Mouse (Mus musculus) lung, embryonic 14.5 days (tissue): ENCODE data around the gene Ensa. TPM values are rescaled to one million over a fixed set of nuclear protein-coding genes. Genes with fewer than 3 reads are reported as not detected.
A peak's percentile ranks its signal among the peaks of the same experiment; 100 is the strongest.

Experiments
- ATAC-seq: fragments of 200-750 bp; cut with Nextera tagmentation; 2 replicates; pipeline ENCODE4 v1.8.0; 2017; ENCODE audit warnings: mild to moderate bottlenecking, moderate TSS enrichment, moderate library complexity; ENCODE audit not compliant: insufficient read depth
- DNase-seq: peaks from one replicate; pipeline ENCODE4 v3.0.0-alpha.2; 2015
- H3K27ac ChIP-seq: fragments of 300-500 bp; sonication (generic); 2 replicates; pipeline ENCODE4 v1.5.1; 2014; ENCODE audit warnings: low read depth, mild to moderate bottlenecking, moderate library complexity
- H3K27me3 ChIP-seq: fragments of 300-500 bp; sonication (generic); 2 replicates; pipeline ENCODE4 v1.6.1; 2014; ENCODE audit warnings: low read length, control low read depth; ENCODE audit not compliant: insufficient read depth
- H3K36me3 ChIP-seq: fragments of 300-500 bp; sonication (generic); 2 replicates; pipeline ENCODE4 v1.6.1; 2014; ENCODE audit warnings: control low read depth; ENCODE audit not compliant: insufficient read depth
- H3K4me1 ChIP-seq: fragments of 300-500 bp; sonication (generic); 2 replicates; pipeline ENCODE4 v1.6.1; 2014; ENCODE audit warnings: antibody characterized with exemption, control low read depth; ENCODE audit not compliant: insufficient read depth
- H3K4me2 ChIP-seq: fragments of 300-500 bp; sonication (generic); 2 replicates; pipeline ENCODE4 v1.6.1; 2014; ENCODE audit warnings: mild to moderate bottlenecking
- H3K4me3 ChIP-seq: fragments of 300-500 bp; sonication (generic); 2 replicates; pipeline ENCODE4 v1.5.1; 2014; ENCODE audit warnings: low read depth, low read length
- H3K9ac ChIP-seq: fragments of 300-500 bp; sonication (generic); 2 replicates; pipeline ENCODE4 v1.6.1; 2014
- H3K9me3 ChIP-seq: fragments of 300-500 bp; sonication (generic); 2 replicates; pipeline ENCODE4 v1.6.1; 2016; ENCODE audit warnings: low read depth, low read length, control low read depth
- CTCF ChIP-seq: IDR thresholded peaks from 2 replicates; pipeline ENCODE4 v1.5.1; 2016; ENCODE audit warnings: antibody characterized with exemption, low read depth
- WGBS: fragments of 180-500 bp; shearing (Covaris S2); extraction: QIAGEN DNeasy Blood & Tissue Kit; methylation state at CpG from one replicate; pipeline ENCODE4 v1.1.7; 2014; 5-methylcytosine and 5-hydroxymethylcytosine counted together
- polyA plus RNA-seq: library from polyadenylated mRNA; unstranded; fragments of >200 nt; fragmentation: Nextera tagmentation; extraction: Ambion mirVana; gene quantifications from 2 replicates; pipeline ENCODE4 v1.2.1, GENCODE M21; 2014

Ensa gene
- polyA plus RNA-seq, 1 experiment from 2014 or later: 66.7 TPM

GRCm38 (mm10) chr3:95679551-95679950, 54.8 kb downstream of the Ensa start:
- 85% methylated on average over 8 of the region's 8 CpGs for WGBS
- ATAC-seq: no peak

GRCm38 (mm10) chr3:95680673-95681072, 55.9 kb downstream of the Ensa start:
- TF ChIP-seq CTCF: no peak
- Histone ChIP-seq H3K27me3 (no peaks in the 10 kb centered on the region), H3K4me3 (no peak overlapping the region), H3K9ac (no peak overlapping the region), H3K9me3 (no peaks in the 10 kb centered on the region), H3K27ac (no peak overlapping the region), H3K36me3 (no peaks in the 10 kb centered on the region), H3K4me2 (no peak overlapping the region), H3K4me1 (peaks cover 12% of the 10 kb centered on the region)
- ATAC-seq: no peak
- DNase-seq: no peak
- WGBS: 77% methylated on average over 6 of the region's 6 CpGs

More at GRCm38 (mm10) chr3:95679551-95679950, 54.8 kb downstream of the Ensa start:
- Histone ChIP-seq H3K9ac (no peak overlapping the region), H3K4me3 (no peak overlapping the region), H3K27me3 (no peaks in the 10 kb centered on the region), H3K27ac (no peak overlapping the region), H3K4me2 (no peak overlapping the region), H3K36me3 (no peaks in the 10 kb centered on the region), H3K4me1 (peaks cover 23% of the 10 kb centered on the region), H3K9me3 (no peaks in the 10 kb centered on the region)
- no peak for DNase-seq
- TF ChIP-seq CTCF: no peak

- H3K9ac ChIP-seq: no peak overlapping the region
- H3K36me3 ChIP-seq: no peaks in the 10 kb centered on the region
- WGBS: 24% methylated on average over 11 of the region's 11 CpGs
- H3K9me3 ChIP-seq: no peaks in the 10 kb centered on the region
- H3K4me2 ChIP-seq: peak overlapping the region; percentile 15; the same call in 1 of the 2 replicates
- no peak overlapping the region for H3K27ac ChIP-seq
- DNase-seq: no peak
- no peak for TF ChIP-seq CTCF
- H3K4me1 ChIP-seq: peaks cover 13% of the 10 kb centered on the region
- H3K27me3 ChIP-seq: no peaks in the 10 kb centered on the region
- no peak; the same call in 1 of the 2 replicates for ATAC-seq
- no peak overlapping the region for H3K4me3 ChIP-seq
Measured at GRCm38 (mm10) chr3:95681365-95681764, 56.6 kb downstream of the Ensa start.

Other genes with a start within 250 kb of the Ensa start
- gene 4930558C23Rik, start 222.2 kb upstream of the Ensa start, polyA plus RNA-seq: not detected in 2 replicates
- gene Arnt, start 190.6 kb upstream of the Ensa start, polyA plus RNA-seq: 40.1 and 41.0 TPM in 2 replicates
- gene Ctsk, start 125.7 kb upstream of the Ensa start, polyA plus RNA-seq: 2.6 and 2.8 TPM in 2 replicates
- 20.6 and 24.3 TPM in 2 replicates for gene Ctss, start 98.2 kb upstream of the Ensa start, polyA plus RNA-seq
- 0.14 TPM in 1 of 2 replicates, not detected in the other for gene Hormad1, start 65.3 kb upstream of the Ensa start, polyA plus RNA-seq
- gene Golph3l, start 36.1 kb upstream of the Ensa start, polyA plus RNA-seq: 29.3 and 30.8 TPM in 2 replicates
- gene Mcl1, start 33.8 kb downstream of the Ensa start, polyA plus RNA-seq: 82.3 and 83.2 TPM in 2 replicates
- 1.6 and 4.0 TPM in 2 replicates for gene Adamtsl4, start 62.9 kb downstream of the Ensa start, polyA plus RNA-seq
- gene Ecm1, start 114.6 kb downstream of the Ensa start, polyA plus RNA-seq: 23.5 and 27.7 TPM in 2 replicates
- 47.5 and 52.3 TPM in 2 replicates for gene Tars2, start 135.2 kb downstream of the Ensa start, polyA plus RNA-seq
- gene Rprd2, start 193.9 kb downstream of the Ensa start, polyA plus RNA-seq: 23.8 and 24.1 TPM in 2 replicates
- 53.7 and 63.7 TPM in 2 replicates for gene Prpf3, start 230.9 kb downstream of the Ensa start, polyA plus RNA-seq
- gene Mrps21, start 246.5 kb downstream of the Ensa start, polyA plus RNA-seq: 312 and 328 TPM in 2 replicates